Mouse (Mus musculus) adrenal gland, adult 10 weeks (tissue): Measurements from ENCODE around the gene Hyal6. TPM values are rescaled to one million over a fixed set of nuclear protein-coding genes. Genes with fewer than 3 reads are reported as not detected.

Experiments
- polyA plus RNA-seq: library from polyadenylated mRNA; stranded (reverse); fragments of 350-450 nt; fragmentation: Illumina TruSeq; extraction: RNeasy Lipid Tissue Mini Kit (QIAGEN cat#74804); gene quantifications from one replicate; pipeline ENCODE4 v1.2.3, GENCODE M21; 2014; ENCODE audit warnings: low read depth, low replicate concordance

Gene Hyal6
- not detected for polyA plus RNA-seq

GRCm38 (mm10) chr6:24732945-24733344 is at the start of gene Hyal6:
Gene Hyal6, plus strand, starts transcription at chr6:24733245.

GRCm38 (mm10) chr6:24748029-24748428 is 15.0 kb downstream of the Hyal6 start, which contains the start of gene Hyal4:
Gene Hyal4, plus strand, starts transcription at chr6:24748329.

GRCm38 (mm10) chr6:24790888-24791287 is 57.8 kb downstream of the Hyal6 start, which contains the start of gene Spam1:
Gene Spam1, plus strand, starts transcription at chr6:24791188.

Other genes starting within 250 kb of the Hyal6 start
- 0.87 TPM for gene Iqub, start 218.2 kb upstream of the Hyal6 start, polyA plus RNA-seq
- gene Ndufa5, start 205.2 kb upstream of the Hyal6 start, polyA plus RNA-seq, result 258 TPM
- gene Asb15, start 205.1 kb upstream of the Hyal6 start, polyA plus RNA-seq, result 0.52 TPM
- gene Lmod2, start 135.5 kb upstream of the Hyal6 start, polyA plus RNA-seq, result 0.41 TPM
- gene Wasl, start 68.2 kb upstream of the Hyal6 start, polyA plus RNA-seq, result 165 TPM
- gene Hyal4, start 15.1 kb downstream of the Hyal6 start, polyA plus RNA-seq, result not detected
- gene Spam1, start 57.9 kb downstream of the Hyal6 start, polyA plus RNA-seq, result not detected
- gene Hyal5, start 124.8 kb downstream of the Hyal6 start, polyA plus RNA-seq, result not detected
- gene Tmem229a, start 223.1 kb downstream of the Hyal6 start, polyA plus RNA-seq, result 0.64 TPM